ENCODE assay signal across 9 mouse cellular contexts in the genomic region with DNA sequence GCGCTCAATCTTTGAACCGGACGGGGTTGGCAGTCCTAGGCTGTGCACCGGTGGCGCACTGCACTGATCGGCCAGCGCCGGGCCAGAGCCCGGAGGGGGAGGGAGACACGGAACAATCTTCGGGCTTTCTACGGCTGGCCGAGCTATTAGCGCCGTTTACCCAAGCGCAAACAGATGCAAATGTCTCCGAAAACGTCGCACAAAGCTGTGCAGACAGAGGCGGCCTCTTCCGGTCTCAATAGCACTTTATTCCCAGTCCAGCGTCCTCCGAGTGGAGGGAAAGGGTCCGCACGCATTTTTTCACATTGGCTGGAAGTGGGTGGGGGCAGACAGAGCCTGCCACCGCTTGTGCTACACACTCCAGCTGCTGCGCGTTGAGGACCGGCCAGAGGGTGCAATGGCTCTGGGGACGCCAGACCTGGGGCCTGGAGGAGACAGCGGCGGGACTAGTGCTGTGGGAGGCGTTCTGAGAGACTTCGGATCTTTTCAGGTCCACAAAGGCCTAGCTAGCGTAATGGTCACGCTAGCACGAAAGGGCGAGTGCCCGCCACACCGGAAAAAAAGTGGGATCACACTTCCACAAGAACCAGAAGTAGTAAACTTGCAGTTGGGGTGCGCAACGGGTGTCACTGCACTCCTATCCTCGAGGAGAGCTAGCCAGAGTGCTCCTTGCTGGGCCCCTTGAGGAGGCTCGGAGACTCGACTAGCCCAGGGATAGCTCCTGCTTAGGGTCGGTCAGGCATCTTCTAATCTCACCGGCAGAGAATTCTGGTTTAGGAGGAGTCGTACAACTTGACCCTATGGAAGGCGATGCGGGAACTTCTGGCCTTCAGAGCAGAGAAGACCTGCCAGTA. TPM values are rescaled to one million over a fixed set of nuclear protein-coding genes. Genes with fewer than 3 reads are reported as not detected.
DNase-seq lines count a peak whose midpoint lies in the region; ATAC-seq and TF ChIP-seq lines count a peak whose summit lies in the region.
"Had no signal": no experiment of that assay in that cellular context is flagged by ENCODE, and none has a peak within 500 bp of the region (broad histone marks: within the 10 kb centered on the region; RNA-seq: fewer than 3 reads in every experiment).

No protein-coding gene starts in this region.

- H3K36me3 ChIP-seq in heart, adult 2 months (ENCODE audit: control insufficient read depth, insufficient read depth, low read length) = no peaks in the 10 kb centered on the region

- H3K79me2 ChIP-seq in heart, adult 2 months (replicated peaks; ENCODE audit: control insufficient read depth, insufficient read depth, low read length) = no peaks in the 10 kb centered on the region

- no peak for TF ChIP-seq EP300 in heart, adult 2 months (IDR thresholded peaks at IDR 0.05; ENCODE audit: insufficient read depth, low read depth, low read length)

- peak overlapping the region; percentile 24; the same call in 1 of the 2 replicates for H3K4me3 ChIP-seq in heart, adult 2 months
- H3K4me3 ChIP-seq in olfactory bulb, adult 2 months (ENCODE audit: insufficient read depth, low read depth, low read length) = 0 out of 2 replicates have a peak overlapping the region, but pooled peaks have one; percentile 8
- H3K4me3 ChIP-seq: erythroblast, embryonic 14.5 days had no signal

- H3K27ac ChIP-seq in heart, adult 2 months = no peak overlapping the region
- H3K27ac ChIP-seq in olfactory bulb, adult 2 months (ENCODE audit: insufficient read depth, low read depth, low read length) = no peak overlapping the region

- H3K4me1 ChIP-seq in heart, adult 2 months (ENCODE audit: control insufficient read depth, insufficient read depth, low read length) = no peaks in the 10 kb centered on the region
- H3K4me1 ChIP-seq in olfactory bulb, adult 2 months (ENCODE audit: control insufficient read depth, insufficient read depth, low read length) = peaks cover 25% of the 10 kb centered on the region

- no peak for TF ChIP-seq CTCF in heart, adult 2 months (IDR thresholded peaks at IDR 0.05)
- no peak for TF ChIP-seq CTCF in olfactory bulb, adult 2 months (IDR thresholded peaks at IDR 0.05; ENCODE audit: insufficient read depth, low read depth, low read length)

- intact Hi-C loops in heart, adult 2 months (cut with DNase I) = no loop called here
- intact Hi-C loops in heart, postnatal 10 days (cut with DNase I) = no loop called here
- intact Hi-C loops in left cerebral cortex, postnatal 14 days (cut with DNase I) = no loop called here

- no peak for ATAC-seq in activated CD4-positive, CD25-positive, alpha-beta regulatory T cell, adult 4 months

- no peak overlapping the region for H3K9ac ChIP-seq in heart, adult 2 months (ENCODE audit: low read depth, low read length)

- H3K27me3 ChIP-seq in heart, adult 2 months (ENCODE audit: control insufficient read depth, insufficient read depth, low read length) = peaks cover 11% of the 10 kb centered on the region

- WGBS in heart, adult 2 months = 3% methylated on average over 50 of the region's 50 CpGs
- 24% methylated on average over 50 of the region's 50 CpGs for WGBS in olfactory bulb, adult 2 months

- TF ChIP-seq POLR2A in heart, adult 2 months (IDR thresholded peaks at IDR 0.05; ENCODE audit: insufficient read depth, low read depth, low read length) = no peak
- no peak for TF ChIP-seq POLR2A in olfactory bulb, adult 2 months (IDR thresholded peaks at IDR 0.05; ENCODE audit: insufficient read depth, low read depth, low read length)

- peak in 1 of 2 experiments; percentile 27 for DNase-seq in heart, adult 2 months
- DNase-seq in heart, adult 11 months = no peak
- DNase-seq in embryo, embryonic 11 days = peak; percentile 80
- peak; percentile 9 to 23 for DNase-seq in heart, postnatal 10 days
- DNase-seq in left cerebral cortex, postnatal 14 days (ENCODE audit: low spot score in 2 of 2) = peak; percentile 30 to 48
- DNase-seq in spleen, postnatal 10 days (ENCODE audit: low spot score in 2 of 2) = no peak

RNA-seq across cellular contexts. Expression of gene Neurog1, which starts 29.7 kb away (rescaled TPM):
- not detected for total RNA-seq in heart, adult 2 months (2021)
- not detected in 2 replicates for polyA plus RNA-seq in heart, adult 2 months (2012; rRNA removed)
- total RNA-seq in heart, postnatal 10 days (2021) = not detected
- total RNA-seq in left cerebral cortex, postnatal 14 days (2021) = not detected
- polyA plus RNA-seq in olfactory bulb, adult 2 months (2012; ENCODE audit: insufficient read depth, insufficient read length, low replicate concordance, missing spikeins) = not detected in 2 replicates
- not detected for polyA plus RNA-seq in activated CD4-positive, CD25-positive, alpha-beta regulatory T cell, adult 4 months (2017; shearing (Covaris generic))
- polyA plus RNA-seq: erythroblast, embryonic 14.5 days had no signal

RNA-seq across cellular contexts. Expression of gene Tifab, which starts 43.5 kb away (rescaled TPM):
- total RNA-seq in heart, adult 2 months (2021) = 1 to 10 TPM; 1.1 to 1.2 TPM
- polyA plus RNA-seq in heart, adult 2 months (2012; rRNA removed) = 1.7 and 2.1 TPM in 2 replicates
- 1 to 10 TPM in 1 of 2 experiments, under 1 TPM in 1; 0.69 to 1.2 TPM for total RNA-seq in heart, postnatal 10 days (2021)
- 1 to 10 TPM; 1.5 to 1.8 TPM for total RNA-seq in left cerebral cortex, postnatal 14 days (2021)
- polyA plus RNA-seq in olfactory bulb, adult 2 months (2012; ENCODE audit: insufficient read depth, insufficient read length, low replicate concordance, missing spikeins) = not detected in 2 replicates
- under 1 TPM in 1 of 2 experiments, not detected in 1; 0.28 TPM for polyA plus RNA-seq in activated CD4-positive, CD25-positive, alpha-beta regulatory T cell, adult 4 months (2017; shearing (Covaris generic))

Comparison
In these comparisons a context has a peak if more than half of its experiments do, and no peak if none do; other contexts are left out.
1. DNase-seq: peak in embryo, embryonic 11 days (single experiment), heart, postnatal 10 days (2 of 2) and left cerebral cortex, postnatal 14 days (2 of 2); none in heart, adult 11 months (single experiment) and spleen, postnatal 10 days (0 of 2).